Mouse (Mus musculus): Measurements from ENCODE around the gene Slc35f6. TPM values are rescaled to one million over a fixed set of nuclear protein-coding genes. Genes with fewer than 3 reads are reported as not detected.
"Not testable (repeated sequence)": the region's sequence is repeated elsewhere in the genome, so short reads cannot be mapped to it uniquely, and the experiment has no call there.

Slc35f6 gene
- total RNA-seq, 1 experiment = 40.0 TPM

GRCm38 (mm10) chr5:30676800-30677199 lies 29.1 kb downstream of the Slc35f6 start:
- H3K4me1 ChIP-seq (ENCODE audit: control insufficient read depth in 2 of 2, insufficient read depth in 2 of 2, low read length in 2 of 2, poor library complexity in 1 of 2) = peaks cover 0 to 3% of the 10 kb centered on the region in 2 experiments; a peak in 1 of 4 replicates
- no peak overlapping the region for H3K9ac ChIP-seq (ENCODE audit: insufficient read depth, low read depth, low read length, poor library complexity, severe bottlenecking)
- H3K36me3 ChIP-seq (ENCODE audit: control insufficient read depth, insufficient read depth, low read length, poor library complexity, severe bottlenecking) = peaks cover 32% of the 10 kb centered on the region
- no peak for TF ChIP-seq HCFC1 (IDR thresholded peaks at IDR 0.05; ENCODE audit: borderline replicate concordance, insufficient read depth, low read length)
- no peak for TF ChIP-seq CHD2 (IDR thresholded peaks at IDR 0.05; ENCODE audit: low read depth, low read length)
- TF ChIP-seq ZC3H11A (IDR thresholded peaks at IDR 0.05; ENCODE audit: borderline replicate concordance, low read depth, low read length) = no peak
- no peak for TF ChIP-seq ZNF384 (IDR thresholded peaks at IDR 0.05; ENCODE audit: low read depth, low read length)
- TF ChIP-seq MAFK (IDR thresholded peaks at IDR 0.05; ENCODE audit: insufficient read depth, low read depth, low read length) = no peak
- H3K9me3 ChIP-seq (ENCODE audit: control insufficient read depth, insufficient read depth, low read depth, low read length) = no peaks in the 10 kb centered on the region
- no peak for DNase-seq (ENCODE audit: low read depth, low spot score)
- no peak overlapping the region for H3K27ac ChIP-seq (ENCODE audit: insufficient read depth, low read depth, low read length, poor library complexity, severe bottlenecking)
- H3K4me3 ChIP-seq (ENCODE audit: insufficient read depth in 1 of 2, low read depth in 1 of 2, low read length in 2 of 2, poor library complexity in 1 of 2, severe bottlenecking in 1 of 2) = no peak overlapping the region
- in situ Hi-C loops (cut with MboI; ENCODE audit: low sequenced_read_pairs in 2 of 2, unreplicated experiment in 2 of 2) = no loop called here

- H3K9ac ChIP-seq (ENCODE audit: insufficient read depth, low read depth, low read length, poor library complexity, severe bottlenecking); H3K27ac ChIP-seq (ENCODE audit: insufficient read depth, low read depth, low read length, poor library complexity, severe bottlenecking); H3K4me3 ChIP-seq (ENCODE audit: insufficient read depth in 1 of 2, low read depth in 1 of 2, low read length in 2 of 2, poor library complexity in 1 of 2, severe bottlenecking in 1 of 2); DNase-seq (ENCODE audit: low read depth, low spot score); H3K4me1 ChIP-seq (ENCODE audit: control insufficient read depth in 2 of 2, insufficient read depth in 2 of 2, low read length in 2 of 2, poor library complexity in 1 of 2); H3K9me3 ChIP-seq (ENCODE audit: control insufficient read depth, insufficient read depth, low read depth, low read length); in situ Hi-C loops (cut with MboI; ENCODE audit: low sequenced_read_pairs in 2 of 2, unreplicated experiment in 2 of 2): not testable (repeated sequence)
- peaks cover 19% of the 10 kb centered on the region for H3K36me3 ChIP-seq (ENCODE audit: control insufficient read depth, insufficient read depth, low read length, poor library complexity, severe bottlenecking)
Measured at GRCm38 (mm10) chr5:30678069-30678468, 30.3 kb downstream of the Slc35f6 start.

DNA sequence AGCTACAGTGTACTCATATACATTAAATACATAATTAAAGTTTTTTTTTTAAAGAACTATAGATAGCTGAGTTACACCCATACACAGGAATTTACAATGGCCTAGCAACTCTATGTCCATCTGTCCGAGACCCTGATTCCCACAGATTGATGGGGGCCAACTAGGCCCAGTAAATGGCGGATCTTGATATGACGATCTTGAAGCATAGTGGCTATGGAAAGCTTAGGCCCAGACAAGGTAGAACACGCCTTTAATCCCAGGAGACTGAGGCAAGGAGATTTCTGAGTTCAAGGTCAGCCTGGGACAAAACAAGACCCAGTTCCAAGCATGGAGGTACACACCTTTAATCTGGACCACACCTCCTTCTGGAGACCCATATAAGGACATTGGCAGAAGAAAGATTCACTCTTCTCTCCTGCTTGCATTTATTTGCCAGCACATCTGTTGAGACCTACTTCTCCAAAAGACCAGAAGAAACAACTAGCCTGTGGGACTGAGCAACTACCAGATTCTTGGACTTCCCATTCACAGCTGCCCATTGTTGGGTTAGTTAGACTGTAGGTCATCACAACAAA lies 31.1 kb downstream of the Slc35f6 start:
- no peaks in the 10 kb centered on the region for H3K9me3 ChIP-seq (ENCODE audit: control insufficient read depth, insufficient read depth, low read depth, low read length)
- H3K36me3 ChIP-seq (ENCODE audit: control insufficient read depth, insufficient read depth, low read length, poor library complexity, severe bottlenecking) = peaks cover 13% of the 10 kb centered on the region
- no peak for TF ChIP-seq MAFK (IDR thresholded peaks at IDR 0.05; ENCODE audit: insufficient read depth, low read depth, low read length)
- TF ChIP-seq ZC3H11A (IDR thresholded peaks at IDR 0.05; ENCODE audit: borderline replicate concordance, low read depth, low read length) = no peak
- TF ChIP-seq HCFC1 (IDR thresholded peaks at IDR 0.05; ENCODE audit: borderline replicate concordance, insufficient read depth, low read length) = no peak
- TF ChIP-seq CHD2 (IDR thresholded peaks at IDR 0.05; ENCODE audit: low read depth, low read length) = no peak
- TF ChIP-seq ZNF384 (IDR thresholded peaks at IDR 0.05; ENCODE audit: low read depth, low read length) = no peak
- DNase-seq (ENCODE audit: low read depth, low spot score) = no peak
- no peak overlapping the region for H3K4me3 ChIP-seq (ENCODE audit: insufficient read depth in 1 of 2, low read depth in 1 of 2, low read length in 2 of 2, poor library complexity in 1 of 2, severe bottlenecking in 1 of 2)
- no peak overlapping the region for H3K9ac ChIP-seq (ENCODE audit: insufficient read depth, low read depth, low read length, poor library complexity, severe bottlenecking)
- no peaks in the 10 kb centered on the region for H3K4me1 ChIP-seq (ENCODE audit: control insufficient read depth in 2 of 2, insufficient read depth in 2 of 2, low read length in 2 of 2, poor library complexity in 1 of 2)
- no peak overlapping the region for H3K27ac ChIP-seq (ENCODE audit: insufficient read depth, low read depth, low read length, poor library complexity, severe bottlenecking)
- in situ Hi-C loops (cut with MboI; ENCODE audit: low sequenced_read_pairs in 2 of 2, unreplicated experiment in 2 of 2) = no loop called here

DNA sequence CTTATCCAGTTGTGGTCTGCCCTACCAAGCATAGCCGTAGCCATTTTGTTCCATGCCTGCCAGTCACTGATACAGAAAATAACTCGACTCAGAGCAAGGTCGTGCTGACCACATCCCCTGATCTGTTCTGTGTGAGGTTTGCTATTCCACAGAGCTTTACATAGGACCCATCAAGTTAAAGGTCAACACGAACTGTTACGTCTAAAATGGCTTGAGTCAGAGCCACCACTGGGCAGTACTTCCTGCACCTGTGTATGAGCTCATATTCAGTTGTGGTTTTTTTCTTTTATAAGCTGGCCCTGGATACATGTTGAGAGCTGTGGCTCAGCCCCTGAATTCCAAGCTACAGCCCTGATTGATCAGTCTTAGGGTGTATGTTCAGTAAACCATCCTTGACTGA lies 31.9 kb downstream of the Slc35f6 start:
- TF ChIP-seq ZC3H11A (IDR thresholded peaks at IDR 0.05; ENCODE audit: borderline replicate concordance, low read depth, low read length) (no peak), CHD2 (IDR thresholded peaks at IDR 0.05; ENCODE audit: low read depth, low read length) (no peak), HCFC1 (IDR thresholded peaks at IDR 0.05; ENCODE audit: borderline replicate concordance, insufficient read depth, low read length) (no peak), ZNF384 (IDR thresholded peaks at IDR 0.05; ENCODE audit: low read depth, low read length) (no peak), MAFK (IDR thresholded peaks at IDR 0.05; ENCODE audit: insufficient read depth, low read depth, low read length) (no peak)
- Histone ChIP-seq H3K9me3 (ENCODE audit: control insufficient read depth, insufficient read depth, low read depth, low read length) (no peaks in the 10 kb centered on the region), H3K9ac (ENCODE audit: insufficient read depth, low read depth, low read length, poor library complexity, severe bottlenecking) (no peak overlapping the region), H3K4me1 (ENCODE audit: control insufficient read depth in 2 of 2, insufficient read depth in 2 of 2, low read length in 2 of 2, poor library complexity in 1 of 2) (no peaks in the 10 kb centered on the region), H3K27ac (ENCODE audit: insufficient read depth, low read depth, low read length, poor library complexity, severe bottlenecking) (no peak overlapping the region), H3K36me3 (ENCODE audit: control insufficient read depth, insufficient read depth, low read length, poor library complexity, severe bottlenecking) (peaks cover 10% of the 10 kb centered on the region), H3K4me3 (ENCODE audit: insufficient read depth in 1 of 2, low read depth in 1 of 2, low read length in 2 of 2, poor library complexity in 1 of 2, severe bottlenecking in 1 of 2) (no peak overlapping the region)
- DNase-seq (ENCODE audit: low read depth, low spot score) = no peak
- in situ Hi-C loops (cut with MboI; ENCODE audit: low sequenced_read_pairs in 2 of 2, unreplicated experiment in 2 of 2) = no loop called here

GRCm38 (mm10) chr5:30681970-30682369 lies 34.2 kb downstream of the Slc35f6 start:
- no peaks in the 10 kb centered on the region for H3K4me1 ChIP-seq (ENCODE audit: control insufficient read depth in 2 of 2, insufficient read depth in 2 of 2, low read length in 2 of 2, poor library complexity in 1 of 2)
- no peak overlapping the region for H3K27ac ChIP-seq (ENCODE audit: insufficient read depth, low read depth, low read length, poor library complexity, severe bottlenecking)
- DNase-seq (ENCODE audit: low read depth, low spot score) = no peak

More at GRCm38 (mm10) chr5:30681970-30682369, 34.2 kb downstream of the Slc35f6 start:
- Histone ChIP-seq H3K9ac (ENCODE audit: insufficient read depth, low read depth, low read length, poor library complexity, severe bottlenecking) (no peak overlapping the region), H3K9me3 (ENCODE audit: control insufficient read depth, insufficient read depth, low read depth, low read length) (no peaks in the 10 kb centered on the region), H3K36me3 (ENCODE audit: control insufficient read depth, insufficient read depth, low read length, poor library complexity, severe bottlenecking) (no peaks in the 10 kb centered on the region; the same call in 1 of the 2 replicates), H3K4me3 (ENCODE audit: insufficient read depth in 1 of 2, low read depth in 1 of 2, low read length in 2 of 2, poor library complexity in 1 of 2, severe bottlenecking in 1 of 2) (no peak overlapping the region)
- in situ Hi-C loops (cut with MboI; ENCODE audit: low sequenced_read_pairs in 2 of 2, unreplicated experiment in 2 of 2) = no loop called here
- TF ChIP-seq CHD2 (IDR thresholded peaks at IDR 0.05; ENCODE audit: low read depth, low read length) (no peak), ZNF384 (IDR thresholded peaks at IDR 0.05; ENCODE audit: low read depth, low read length) (no peak), ZC3H11A (IDR thresholded peaks at IDR 0.05; ENCODE audit: borderline replicate concordance, low read depth, low read length) (no peak), HCFC1 (IDR thresholded peaks at IDR 0.05; ENCODE audit: borderline replicate concordance, insufficient read depth, low read length) (no peak), MAFK (IDR thresholded peaks at IDR 0.05; ENCODE audit: insufficient read depth, low read depth, low read length) (no peak)

Measured in ES-E14 (cell line).